Mouse (Mus musculus) stomach, embryonic 15.5 days (tissue): Measurements from ENCODE around the gene Slc39a5. TPM values are rescaled to one million over a fixed set of nuclear protein-coding genes. Genes with fewer than 3 reads are reported as not detected.

Experiments
- microRNA-seq: library from miRNA; unstranded; fragments of <30 nt; microRNA quantifications from one replicate; pipeline ENCODE4, GENCODE M21; 2016
- polyA plus RNA-seq: library from polyadenylated mRNA; unstranded; fragments of >200 nt; fragmentation: Nextera tagmentation; extraction: Ambion mirVana; gene quantifications from 2 replicates; pipeline ENCODE4 v1.2.1, GENCODE M21; 2015

The Slc39a5 gene
- polyA plus RNA-seq, 1 experiment from 2014 or later: 34.5 TPM

Small RNAs within 50 kb of the gene (microRNA-seq; reads per million reads assigned to microRNA genes)
- gene Gm25361: not detected
- not detected for gene Gm26308
- not detected for gene Mir6914
- gene Mir6915: 1.4 reads per million

Other genes starting within 250 kb of the Slc39a5 start
- 27.3 and 29.8 TPM in 2 replicates for gene Rbms2, start 220.9 kb downstream of the Slc39a5 start, polyA plus RNA-seq
- gene Gls2, start 206.8 kb downstream of the Slc39a5 start, polyA plus RNA-seq: 4.3 and 5.2 TPM in 2 replicates
- gene Spryd4, start 189.4 kb downstream of the Slc39a5 start, polyA plus RNA-seq: 31.1 and 34.6 TPM in 2 replicates
- gene Mip, start 175.4 kb downstream of the Slc39a5 start, polyA plus RNA-seq: 0.14 TPM in 1 of 2 replicates, not detected in the other
- gene Timeless, start 169.2 kb downstream of the Slc39a5 start, polyA plus RNA-seq: 43.7 and 46.4 TPM in 2 replicates
- 0.24 and 0.55 TPM in 2 replicates for gene Apon, start 147.1 kb downstream of the Slc39a5 start, polyA plus RNA-seq
- 2.8 and 8.5 TPM in 2 replicates for gene Apof, start 132.6 kb downstream of the Slc39a5 start, polyA plus RNA-seq
- 13.0 and 16.3 TPM in 2 replicates for gene Stat2, start 130.7 kb downstream of the Slc39a5 start, polyA plus RNA-seq
- 0.40 and 0.46 TPM in 2 replicates for gene Il23a, start 102.5 kb downstream of the Slc39a5 start, polyA plus RNA-seq
- 27.1 and 31.2 TPM in 2 replicates for gene Pan2, start 97.9 kb downstream of the Slc39a5 start, polyA plus RNA-seq
- 331 and 344 TPM in 2 replicates for gene Cnpy2, start 78.8 kb downstream of the Slc39a5 start, polyA plus RNA-seq
- 192 and 212 TPM in 2 replicates for gene Cs, start 63.5 kb downstream of the Slc39a5 start, polyA plus RNA-seq
- gene Coq10a, start 32.2 kb downstream of the Slc39a5 start, polyA plus RNA-seq: 14.0 and 14.5 TPM in 2 replicates
- gene Ankrd52, start 24.1 kb downstream of the Slc39a5 start, polyA plus RNA-seq: 12.8 and 15.8 TPM in 2 replicates
- 66.3 and 81.0 TPM in 2 replicates for gene Nabp2, start 10.3 kb upstream of the Slc39a5 start, polyA plus RNA-seq
- 33.2 and 35.4 TPM in 2 replicates for gene Rnf41, start 10.4 kb upstream of the Slc39a5 start, polyA plus RNA-seq
- gene Smarcc2, start 58.0 kb upstream of the Slc39a5 start, polyA plus RNA-seq: 63.1 and 70.0 TPM in 2 replicates
- gene Myl6, start 92.9 kb upstream of the Slc39a5 start, polyA plus RNA-seq: 1,838 and 1,873 TPM in 2 replicates
- gene Myl6b, start 97.5 kb upstream of the Slc39a5 start, polyA plus RNA-seq: 3.0 and 3.4 TPM in 2 replicates
- 28.8 and 32.1 TPM in 2 replicates for gene Esyt1, start 124.6 kb upstream of the Slc39a5 start, polyA plus RNA-seq
- gene Zc3h10, start 146.5 kb upstream of the Slc39a5 start, polyA plus RNA-seq: 12.1 and 12.4 TPM in 2 replicates
- 3,689 and 3,942 TPM in 2 replicates for gene Rpl41, start 148.1 kb upstream of the Slc39a5 start, polyA plus RNA-seq
- 213 and 215 TPM in 2 replicates for gene Pa2g4, start 164.8 kb upstream of the Slc39a5 start, polyA plus RNA-seq
- gene Erbb3, start 188.4 kb upstream of the Slc39a5 start, polyA plus RNA-seq: 24.0 and 27.6 TPM in 2 replicates
- gene Rps26, start 225.5 kb upstream of the Slc39a5 start, polyA plus RNA-seq: 674 and 714 TPM in 2 replicates
- 2.2 and 2.7 TPM in 2 replicates for gene Ikzf4, start 244.8 kb upstream of the Slc39a5 start, polyA plus RNA-seq